Mouse (Mus musculus) intestine, postnatal 0 days (tissue): ENCODE results near the gene D630039A03Rik. TPM values are rescaled to one million over a fixed set of nuclear protein-coding genes. Genes with fewer than 3 reads are reported as not detected.
A peak's percentile ranks its signal among the peaks of the same experiment; 100 is the strongest.

Source experiments
- ATAC-seq: fragments of 200-750 bp; cut with Nextera tagmentation; 2 replicates; pipeline ENCODE4 v1.8.0; 2017; ENCODE audit warnings: mild to moderate bottlenecking, moderate TSS enrichment, moderate library complexity
- H3K27ac ChIP-seq: fragments of 300-500 bp; sonication (generic); 2 replicates; pipeline ENCODE4 v1.5.1; 2014; ENCODE audit warnings: mild to moderate bottlenecking, low read depth, low read length, moderate library complexity
- H3K27me3 ChIP-seq: fragments of 300-500 bp; sonication (generic); replicated peaks from 2 replicates; pipeline ENCODE4 v1.6.1; 2014; ENCODE audit warnings: low read length, mixed read lengths; ENCODE audit not compliant: control insufficient read depth, insufficient read depth
- H3K36me3 ChIP-seq: fragments of 300-500 bp; sonication (generic); 2 replicates; pipeline ENCODE4 v1.6.1; 2014; ENCODE audit warnings: mild to moderate bottlenecking, moderate library complexity; ENCODE audit not compliant: control insufficient read depth, insufficient read depth
- H3K4me1 ChIP-seq: fragments of 300-500 bp; sonication (generic); replicated peaks from 2 replicates; pipeline ENCODE4 v1.6.1; 2014; ENCODE audit warnings: antibody characterized with exemption, low read length, mixed read lengths; ENCODE audit not compliant: control insufficient read depth, insufficient read depth
- H3K4me2 ChIP-seq: fragments of 300-500 bp; sonication (generic); replicated peaks from 2 replicates; pipeline ENCODE4 v1.6.1; 2014; ENCODE audit warnings: low read depth, mild to moderate bottlenecking, moderate library complexity
- H3K4me3 ChIP-seq: fragments of 300-500 bp; sonication (generic); 2 replicates; pipeline ENCODE4 v1.5.1; 2014; ENCODE audit warnings: low read depth, low read length
- H3K9ac ChIP-seq: fragments of 300-500 bp; sonication (generic); 2 replicates; pipeline ENCODE4 v1.6.1; 2014; ENCODE audit warnings: mild to moderate bottlenecking, low read depth, low read length
- H3K9me3 ChIP-seq: fragments of 300-500 bp; sonication (generic); 2 replicates; pipeline ENCODE4 v1.6.1; 2016; ENCODE audit warnings: mixed run types; ENCODE audit not compliant: control insufficient read depth
- CTCF ChIP-seq: sonication (generic); IDR thresholded peaks from 2 replicates; pipeline ENCODE4 v1.5.1; 2016; ENCODE audit warnings: low read depth, mild to moderate bottlenecking, control low read depth, antibody characterized with exemption, moderate library complexity
- WGBS: fragments of 180-500 bp; shearing (Covaris S2); extraction: QIAGEN DNeasy Blood & Tissue Kit; methylation state at CpG from one replicate; pipeline ENCODE4 v1.1.7; 2014; 5-methylcytosine and 5-hydroxymethylcytosine counted together
- polyA plus RNA-seq: library from polyadenylated mRNA; unstranded; fragments of >200 nt; fragmentation: Nextera tagmentation; extraction: Ambion mirVana; gene quantifications from 2 replicates; pipeline ENCODE4 v1.2.1, GENCODE M21; 2015

Gene D630039A03Rik
- polyA plus RNA-seq: 6.6 and 7.0 TPM in 2 replicates

- Histone ChIP-seq H3K36me3 (no peaks in the 10 kb centered on the region), H3K4me3 (peak within 1 kb of the TSS; percentile 42), H3K9ac (peak within 1 kb of the TSS; percentile 54), H3K9me3 (no peaks in the 10 kb centered on the region), H3K4me1 (0 out of 2 replicates have a peak, but pooled peaks cover 2% of the 10 kb centered on the region), H3K27ac (peak within 1 kb of the TSS; percentile 89), H3K27me3 (no peaks in the 10 kb centered on the region), H3K4me2 (peak within 1 kb of the TSS; percentile 68)
- TF ChIP-seq CTCF: no peak
- WGBS: 5% methylated on average over 9 of the region's 9 CpGs
- peak; percentile 80 for ATAC-seq
These were observed at the start of gene D630039A03Rik for GRCm38 (mm10) chr4:57916201-57916661. Gene D630039A03Rik (minus strand): TSS chr4:57916297.

DNA sequence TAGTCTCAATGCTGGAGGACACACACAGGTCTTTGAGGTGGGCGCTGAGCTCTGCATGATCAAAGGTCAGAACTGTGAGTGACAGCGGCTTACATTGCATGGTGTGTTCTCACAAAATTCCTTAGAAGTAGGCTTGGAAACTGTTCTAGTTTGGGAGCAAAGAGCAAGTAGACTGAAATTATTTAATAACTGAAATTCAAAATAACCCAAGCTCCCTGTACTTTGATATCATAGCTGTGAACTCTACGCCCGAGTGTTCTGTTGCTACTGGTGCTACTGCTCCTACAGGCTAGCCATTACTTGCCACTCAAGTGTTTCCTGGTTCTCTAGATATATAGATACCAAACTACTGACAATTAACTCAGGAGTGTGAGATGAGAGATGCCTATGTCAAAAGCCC, 49.4 kb upstream of the D630039A03Rik start:
- ATAC-seq: no peak
- WGBS: 72% methylated on average over 4 of the region's 4 CpGs
- no peak overlapping the region for H3K4me3 ChIP-seq
- H3K27ac ChIP-seq: no peak overlapping the region
- H3K9me3 ChIP-seq: no peaks in the 10 kb centered on the region
- no peaks in the 10 kb centered on the region for H3K4me1 ChIP-seq
- no peaks in the 10 kb centered on the region for H3K36me3 ChIP-seq
- no peak overlapping the region for H3K4me2 ChIP-seq
- H3K27me3 ChIP-seq: no peaks in the 10 kb centered on the region
- no peak overlapping the region for H3K9ac ChIP-seq
- TF ChIP-seq CTCF: no peak

DNA sequence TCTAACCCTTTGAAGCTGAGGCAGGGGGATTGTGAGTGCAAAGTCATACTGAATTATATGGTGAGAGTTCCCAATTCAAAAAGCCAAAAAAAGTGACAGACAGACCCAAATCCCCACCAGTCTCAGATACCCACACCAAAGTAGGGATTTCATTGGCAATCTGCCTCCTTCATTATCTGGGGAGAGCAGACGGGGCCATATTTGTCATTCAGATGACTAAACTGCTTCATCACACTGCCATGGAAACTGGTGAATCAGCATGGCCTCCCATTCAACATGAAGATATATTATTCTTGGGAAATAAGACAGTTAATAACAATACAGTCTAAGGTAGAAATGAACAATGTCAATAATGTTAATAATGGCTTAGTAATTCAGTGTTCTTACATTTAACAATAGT, 48.0 kb upstream of the D630039A03Rik start:
- no peak for ATAC-seq
- TF ChIP-seq CTCF: no peak
- WGBS: 52% methylated on average over 1 of the region's 1 CpGs

GRCm38 (mm10) chr4:57959056-57959455, 43.0 kb upstream of the D630039A03Rik start:
- Histone ChIP-seq H3K9me3 (no peaks in the 10 kb centered on the region), H3K27me3 (no peaks in the 10 kb centered on the region), H3K4me1 (peaks cover 18% of the 10 kb centered on the region), H3K36me3 (no peaks in the 10 kb centered on the region), H3K9ac (no peak overlapping the region), H3K4me3 (no peak overlapping the region), H3K4me2 (peak overlapping the region; percentile 37; the same call in 1 of the 2 replicates), H3K27ac (peak overlapping the region; percentile 1; the same call in 1 of the 2 replicates)
- WGBS: 50% methylated on average over 8 of the region's 8 CpGs
- no peak for TF ChIP-seq CTCF
- ATAC-seq: no peak

More for the DNA sequence above, 48.0 kb upstream of the D630039A03Rik start:
- no peak overlapping the region for H3K4me3 ChIP-seq
- H3K9me3 ChIP-seq: no peaks in the 10 kb centered on the region
- H3K27ac ChIP-seq: no peak overlapping the region
- no peak overlapping the region for H3K4me2 ChIP-seq
- no peaks in the 10 kb centered on the region for H3K4me1 ChIP-seq
- no peak overlapping the region for H3K9ac ChIP-seq
- H3K36me3 ChIP-seq: no peaks in the 10 kb centered on the region
- no peaks in the 10 kb centered on the region for H3K27me3 ChIP-seq

GRCm38 (mm10) chr4:57958098-57958497, 42.0 kb upstream of the D630039A03Rik start:
- Histone ChIP-seq H3K4me2 (no peak overlapping the region), H3K27ac (no peak overlapping the region), H3K27me3 (no peaks in the 10 kb centered on the region), H3K36me3 (no peaks in the 10 kb centered on the region), H3K9ac (no peak overlapping the region), H3K9me3 (no peaks in the 10 kb centered on the region), H3K4me1 (peaks cover 18% of the 10 kb centered on the region), H3K4me3 (no peak overlapping the region)
- TF ChIP-seq CTCF: no peak
- no peak for ATAC-seq
- WGBS: 32% methylated on average over 9 of the region's 9 CpGs

GRCm38 (mm10) chr4:57957200-57958085, 41.3 kb upstream of the D630039A03Rik start:
- H3K4me1 ChIP-seq: peaks cover 22% of the 10 kb centered on the region
- peak overlapping the region; percentile 94 for H3K4me3 ChIP-seq
- peak overlapping the region; percentile 97 for H3K27ac ChIP-seq
- 41% methylated on average over 11 of the region's 11 CpGs for WGBS
- peak overlapping the region; percentile 57; the same call in 1 of the 2 replicates for H3K9ac ChIP-seq
- peak overlapping the region; percentile 80 for H3K4me2 ChIP-seq
- no peaks in the 10 kb centered on the region for H3K36me3 ChIP-seq
- no peaks in the 10 kb centered on the region for H3K9me3 ChIP-seq
- H3K27me3 ChIP-seq: no peaks in the 10 kb centered on the region
- no peak for TF ChIP-seq CTCF
- no peak for ATAC-seq
